Comparison of ENCODE assay signal across 9 mouse cellular contexts in genomic region chr9:47688297-47688696, GRCm38 (mm10).
DNase-seq lines count a peak whose midpoint lies in the region; ATAC-seq lines count a peak whose summit lies in the region.
"Had no signal": no experiment of that assay in that cellular context is flagged by ENCODE, and none has a peak within 500 bp of the region (broad histone marks: within the 10 kb centered on the region; RNA-seq: fewer than 3 reads in every experiment).

No protein-coding gene starts in this region.

- H3K36me3 ChIP-seq in heart, embryonic 16.5 days (ENCODE audit: control insufficient read depth, insufficient read depth), result no peaks in the 10 kb centered on the region
- H3K36me3 ChIP-seq in lung, embryonic 16.5 days (ENCODE audit: control insufficient read depth, insufficient read depth, low read length), result no peaks in the 10 kb centered on the region
- no peaks in the 10 kb centered on the region for H3K36me3 ChIP-seq in forebrain, embryonic 11.5 days (ENCODE audit: control insufficient read depth, insufficient read depth, low read length)
- no peaks in the 10 kb centered on the region for H3K36me3 ChIP-seq in hindbrain, embryonic 14.5 days (replicated peaks; ENCODE audit: control insufficient read depth, insufficient read depth)
- H3K36me3 ChIP-seq: limb, embryonic 15.5 days had no signal

- no peaks in the 10 kb centered on the region for H3K9me3 ChIP-seq in heart, embryonic 16.5 days (replicated peaks; ENCODE audit: control insufficient read depth, low read length)
- no peaks in the 10 kb centered on the region for H3K9me3 ChIP-seq in lung, embryonic 16.5 days (ENCODE audit: control insufficient read depth, low read length)
- no peaks in the 10 kb centered on the region for H3K9me3 ChIP-seq in forebrain, embryonic 11.5 days (ENCODE audit: control insufficient read depth, low read length)
- no peaks in the 10 kb centered on the region for H3K9me3 ChIP-seq in hindbrain, embryonic 14.5 days (ENCODE audit: control insufficient read depth, low read length)
- H3K9me3 ChIP-seq: limb, embryonic 15.5 days had no signal

- H3K9ac ChIP-seq in heart, embryonic 16.5 days (ENCODE audit: low read length), result peak overlapping the region; percentile 21; the same call in 1 of the 2 replicates
- no peak overlapping the region for H3K9ac ChIP-seq in lung, embryonic 16.5 days (ENCODE audit: low read length)
- H3K9ac ChIP-seq in forebrain, embryonic 11.5 days (ENCODE audit: low read length), result no peak overlapping the region
- H3K9ac ChIP-seq in hindbrain, embryonic 14.5 days, result no peak overlapping the region
- H3K9ac ChIP-seq: limb, embryonic 15.5 days had no signal

- no peaks in the 10 kb centered on the region for H3K27me3 ChIP-seq in heart, embryonic 16.5 days (ENCODE audit: control insufficient read depth, insufficient read depth, low read length)
- H3K27me3 ChIP-seq in lung, embryonic 16.5 days (ENCODE audit: control insufficient read depth, insufficient read depth, low read depth, low read length), result peaks cover 9% of the 10 kb centered on the region
- H3K27me3 ChIP-seq in forebrain, embryonic 11.5 days (ENCODE audit: control insufficient read depth, insufficient read depth, low read length), result no peaks in the 10 kb centered on the region
- no peaks in the 10 kb centered on the region for H3K27me3 ChIP-seq in hindbrain, embryonic 14.5 days (ENCODE audit: control insufficient read depth, insufficient read depth, low read length)

- no peak overlapping the region for H3K4me3 ChIP-seq in heart, embryonic 16.5 days (ENCODE audit: low read length)
- H3K4me3 ChIP-seq in lung, embryonic 16.5 days (ENCODE audit: low read length), result no peak overlapping the region
- H3K4me3 ChIP-seq in forebrain, embryonic 11.5 days (ENCODE audit: low read depth, low read length), result no peak overlapping the region
- no peak overlapping the region for H3K4me3 ChIP-seq in hindbrain, embryonic 14.5 days (replicated peaks; ENCODE audit: low read length)
- H3K4me3 ChIP-seq: limb, embryonic 15.5 days had no signal

- DNase-seq in heart, adult 11 months, result peak; percentile 90
- DNase-seq in heart, adult 8-10 months (ENCODE audit: low spot score), result no peak
- DNase-seq in adrenal gland, adult (ENCODE audit: inconsistent age in 2 of 2, low spot score in 1 of 2), result peak; percentile 56 to 83
- DNase-seq in layer of hippocampus, adult 9-11 months, result no peak
- no peak for DNase-seq in forebrain, embryonic 11.5 days (ENCODE audit: low spot score)
- DNase-seq in hindbrain, embryonic 14.5 days (ENCODE audit: low spot score), result no peak

- peak; percentile 69 for ATAC-seq in heart, embryonic 16.5 days (replicated peaks; ENCODE audit: extremely low read depth, insufficient read depth, low FRiP score)
- ATAC-seq in lung, embryonic 16.5 days (ENCODE audit: low read depth), result peak; percentile 90
- no peak for ATAC-seq in forebrain, embryonic 11.5 days (replicated peaks; ENCODE audit: low FRiP score)
- ATAC-seq in hindbrain, embryonic 14.5 days (ENCODE audit: low FRiP score), result no peak

- 12% methylated on average over 10 of the region's 10 CpGs for WGBS in heart, embryonic 16.5 days
- WGBS in lung, embryonic 16.5 days, result 14% methylated on average over 10 of the region's 10 CpGs
- 80% methylated on average over 10 of the region's 10 CpGs for WGBS in forebrain, embryonic 11.5 days
- WGBS in hindbrain, embryonic 14.5 days, result 46% methylated on average over 10 of the region's 10 CpGs

- peak overlapping the region; percentile 67 for H3K27ac ChIP-seq in heart, embryonic 16.5 days (ENCODE audit: low read length)
- H3K27ac ChIP-seq in lung, embryonic 16.5 days (ENCODE audit: low read length), result peak overlapping the region; percentile 11; the same call in 1 of the 2 replicates
- H3K27ac ChIP-seq in forebrain, embryonic 11.5 days (ENCODE audit: low read depth, low read length), result no peak overlapping the region
- no peak overlapping the region for H3K27ac ChIP-seq in hindbrain, embryonic 14.5 days
- H3K27ac ChIP-seq: limb, embryonic 15.5 days had no signal

- H3K4me1 ChIP-seq in heart, embryonic 16.5 days (ENCODE audit: control insufficient read depth, insufficient read depth, low read length), result peaks cover 18% of the 10 kb centered on the region
- peaks cover 16% of the 10 kb centered on the region for H3K4me1 ChIP-seq in lung, embryonic 16.5 days (replicated peaks; ENCODE audit: control insufficient read depth, insufficient read depth, low read length)
- no peaks in the 10 kb centered on the region for H3K4me1 ChIP-seq in forebrain, embryonic 11.5 days (replicated peaks; ENCODE audit: control insufficient read depth, insufficient read depth, low read length)
- H3K4me1 ChIP-seq in hindbrain, embryonic 14.5 days (replicated peaks; ENCODE audit: control insufficient read depth, insufficient read depth, low read length), result peaks cover 23% of the 10 kb centered on the region

- H3K4me2 ChIP-seq in heart, embryonic 16.5 days (ENCODE audit: low read depth, low read length), result peak overlapping the region; percentile 59
- peak overlapping the region; percentile 21; the same call in 1 of the 2 replicates for H3K4me2 ChIP-seq in lung, embryonic 16.5 days (ENCODE audit: low read depth, low read length)
- H3K4me2 ChIP-seq in forebrain, embryonic 11.5 days (ENCODE audit: low read depth, low read length, severe bottlenecking), result no peak overlapping the region
- H3K4me2 ChIP-seq in hindbrain, embryonic 14.5 days (replicated peaks), result no peak overlapping the region
- H3K4me2 ChIP-seq: limb, embryonic 15.5 days had no signal

Comparison
In these comparisons a context has a peak if more than half of its experiments do, and no peak if none do; other contexts are left out.
1. DNase-seq: peak in heart, adult 11 months (single experiment) and adrenal gland, adult (2 of 2); none in heart, adult 8-10 months (single experiment), layer of hippocampus, adult 9-11 months (single experiment), forebrain, embryonic 11.5 days (single experiment) and hindbrain, embryonic 14.5 days (single experiment).
2. ATAC-seq: peak in heart, embryonic 16.5 days (single experiment) and lung, embryonic 16.5 days (single experiment); none in forebrain, embryonic 11.5 days (single experiment) and hindbrain, embryonic 14.5 days (single experiment).
3. H3K27ac ChIP-seq: peak in heart, embryonic 16.5 days (single experiment) and lung, embryonic 16.5 days (single experiment); none in forebrain, embryonic 11.5 days (single experiment) and hindbrain, embryonic 14.5 days (single experiment).
4. H3K4me2 ChIP-seq: peak in heart, embryonic 16.5 days (single experiment) and lung, embryonic 16.5 days (single experiment); none in forebrain, embryonic 11.5 days (single experiment) and hindbrain, embryonic 14.5 days (single experiment).